Mouse (Mus musculus) limb, embryonic 11.5 days (tissue): ENCODE measurements around the gene Gpi1. TPM values are rescaled to one million over a fixed set of nuclear protein-coding genes. Genes with fewer than 3 reads are reported as not detected.

Experiments
- ATAC-seq: fragments of 200-750 bp; cut with Nextera tagmentation; 2 replicates; pipeline ENCODE4 v1.8.0; 2017; ENCODE audit warnings: low read depth; ENCODE audit not compliant: insufficient number of reproducible peaks, low FRiP score, low TSS enrichment
- DNase-seq: peaks from one replicate; pipeline ENCODE4 v3.0.0-alpha.2; 2015; ENCODE audit warnings: low spot score
- H3K27ac ChIP-seq: fragments of 300-500 bp; sonication (generic); replicated peaks from 2 replicates; pipeline ENCODE4 v1.5.1; 2014; ENCODE audit warnings: low read depth, mild to moderate bottlenecking, low read length
- H3K27me3 ChIP-seq: fragments of 300-500 bp; sonication (generic); 2 replicates; pipeline ENCODE4 v1.6.1; 2014; ENCODE audit warnings: mild to moderate bottlenecking, low read length, mixed read lengths; ENCODE audit not compliant: control insufficient read depth, insufficient read depth
- H3K36me3 ChIP-seq: fragments of 300-500 bp; sonication (generic); 2 replicates; pipeline ENCODE4 v1.6.1; 2014; ENCODE audit warnings: mild to moderate bottlenecking, low read length, moderate library complexity, mixed read lengths; ENCODE audit not compliant: control insufficient read depth, insufficient read depth
- H3K4me1 ChIP-seq: fragments of 300-500 bp; sonication (generic); 2 replicates; pipeline ENCODE4 v1.6.1; 2014; ENCODE audit warnings: low read length, mixed read lengths; ENCODE audit not compliant: control insufficient read depth, insufficient read depth
- H3K4me2 ChIP-seq: fragments of 300-500 bp; sonication (generic); 2 replicates; pipeline ENCODE4 v1.6.1; 2014; ENCODE audit warnings: low read depth, mild to moderate bottlenecking, moderate library complexity; ENCODE audit not compliant: severe bottlenecking
- H3K4me3 ChIP-seq: fragments of 300-500 bp; sonication (generic); 2 replicates; pipeline ENCODE4 v1.5.1; 2014; ENCODE audit warnings: low read depth, low read length
- H3K9ac ChIP-seq: fragments of 300-500 bp; sonication (generic); 2 replicates; pipeline ENCODE4 v1.6.1; 2014; ENCODE audit warnings: mild to moderate bottlenecking, low read length
- H3K9me3 ChIP-seq: fragments of 300-500 bp; sonication (generic); 2 replicates; pipeline ENCODE4 v1.6.1; 2016; ENCODE audit warnings: low read length; ENCODE audit not compliant: control insufficient read depth
- WGBS: fragments of 180-500 bp; shearing (Covaris S2); extraction: QIAGEN DNeasy Blood & Tissue Kit; methylation state at CpG from one replicate; pipeline ENCODE4 v1.1.7; 2014; 5-methylcytosine and 5-hydroxymethylcytosine counted together
- polyA plus RNA-seq: library from polyadenylated mRNA; unstranded; fragments of >200 nt; fragmentation: Nextera tagmentation; extraction: Ambion mirVana; gene quantifications from 2 replicates; pipeline ENCODE4 v1.2.1, GENCODE M21; 2014

Gpi1 gene
- polyA plus RNA-seq, 1 experiment from 2014 or later: 291 TPM

DNA sequence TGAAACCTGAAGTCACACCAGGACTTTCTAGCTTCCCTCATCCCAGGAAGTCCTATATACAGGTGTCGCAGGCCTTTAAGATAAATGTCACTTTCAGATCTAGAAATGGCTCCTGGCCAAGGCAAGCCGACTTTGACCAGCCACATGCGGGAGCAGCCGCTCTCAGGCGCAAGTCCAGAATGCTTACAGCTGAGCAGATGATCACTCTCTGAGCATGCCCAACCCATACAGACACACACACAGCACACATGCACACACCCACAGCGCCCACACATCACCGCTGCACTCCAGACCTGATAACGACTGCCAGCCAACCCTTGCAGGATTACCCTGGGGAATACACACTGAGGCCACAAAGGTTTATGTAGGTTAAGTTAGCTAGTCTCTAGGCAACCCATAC is 4.0 kb downstream of the Gpi1 start:
- ATAC-seq: no peak
- no peak overlapping the region for H3K4me3 ChIP-seq
- H3K36me3 ChIP-seq: peaks cover 37% of the 10 kb centered on the region

DNA sequence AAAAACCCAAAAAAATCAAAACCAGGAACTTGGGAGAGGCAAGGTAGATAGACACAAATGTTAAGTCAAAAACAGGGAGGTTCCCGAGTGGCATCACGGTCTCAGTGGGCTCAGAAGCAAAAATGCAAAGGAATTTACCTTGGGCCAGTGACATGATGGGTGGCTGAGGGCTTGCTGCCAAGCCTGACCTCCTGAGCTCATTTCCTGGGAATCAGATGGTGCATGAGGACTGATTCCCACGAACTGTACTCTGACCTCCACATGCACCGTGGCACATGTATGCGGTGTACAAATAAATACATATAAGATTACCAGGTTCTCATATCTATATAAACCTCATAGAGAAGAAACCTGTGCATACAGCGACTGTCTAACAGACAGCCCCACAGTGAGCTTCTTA is 5.8 kb downstream of the Gpi1 start:
- Histone ChIP-seq H3K4me1 (no peaks in the 10 kb centered on the region), H3K4me2 (no peak overlapping the region), H3K9ac (no peak overlapping the region), H3K9me3 (no peaks in the 10 kb centered on the region), H3K4me3 (no peak overlapping the region), H3K27me3 (no peaks in the 10 kb centered on the region), H3K27ac (no peak overlapping the region), H3K36me3 (peaks cover 46% of the 10 kb centered on the region)
- no peak for DNase-seq
- 91% methylated on average over 6 of the region's 6 CpGs for WGBS
- ATAC-seq: no peak

More for the DNA sequence above, 4.0 kb downstream of the Gpi1 start:
- H3K27me3 ChIP-seq: no peaks in the 10 kb centered on the region
- WGBS: 93% methylated on average over 8 of the region's 8 CpGs
- no peaks in the 10 kb centered on the region for H3K4me1 ChIP-seq
- DNase-seq: no peak
- no peaks in the 10 kb centered on the region for H3K9me3 ChIP-seq
- H3K9ac ChIP-seq: no peak overlapping the region
- no peak overlapping the region for H3K4me2 ChIP-seq
- no peak overlapping the region for H3K27ac ChIP-seq

DNA sequence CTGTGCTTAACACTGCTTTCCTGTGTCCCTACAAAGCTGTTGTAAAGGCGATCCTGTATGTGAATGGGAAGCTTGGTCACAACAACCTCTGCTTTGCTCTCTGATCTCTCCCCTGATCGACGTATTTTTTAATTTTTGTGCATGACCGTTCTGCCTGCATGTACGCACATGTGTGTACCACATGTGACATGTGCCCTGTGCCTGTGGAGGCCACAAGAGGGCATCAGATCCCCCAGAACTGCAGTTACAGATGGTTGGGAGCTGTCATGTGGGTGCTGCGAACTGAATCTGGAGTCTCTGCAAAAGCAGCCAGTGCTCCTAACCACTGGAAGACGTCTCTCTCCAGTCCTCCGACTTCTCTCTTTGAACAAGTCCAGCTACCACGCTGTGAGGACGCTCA is 7.8 kb downstream of the Gpi1 start:
- no peak for DNase-seq
- H3K4me2 ChIP-seq: no peak overlapping the region
- no peak overlapping the region for H3K27ac ChIP-seq
- peaks cover 56% of the 10 kb centered on the region for H3K36me3 ChIP-seq
- no peaks in the 10 kb centered on the region for H3K4me1 ChIP-seq
- H3K4me3 ChIP-seq: no peak overlapping the region
- no peak overlapping the region for H3K9ac ChIP-seq
- no peaks in the 10 kb centered on the region for H3K27me3 ChIP-seq
- WGBS: 92% methylated on average over 10 of the region's 10 CpGs
- no peak for ATAC-seq
- no peaks in the 10 kb centered on the region for H3K9me3 ChIP-seq

DNA sequence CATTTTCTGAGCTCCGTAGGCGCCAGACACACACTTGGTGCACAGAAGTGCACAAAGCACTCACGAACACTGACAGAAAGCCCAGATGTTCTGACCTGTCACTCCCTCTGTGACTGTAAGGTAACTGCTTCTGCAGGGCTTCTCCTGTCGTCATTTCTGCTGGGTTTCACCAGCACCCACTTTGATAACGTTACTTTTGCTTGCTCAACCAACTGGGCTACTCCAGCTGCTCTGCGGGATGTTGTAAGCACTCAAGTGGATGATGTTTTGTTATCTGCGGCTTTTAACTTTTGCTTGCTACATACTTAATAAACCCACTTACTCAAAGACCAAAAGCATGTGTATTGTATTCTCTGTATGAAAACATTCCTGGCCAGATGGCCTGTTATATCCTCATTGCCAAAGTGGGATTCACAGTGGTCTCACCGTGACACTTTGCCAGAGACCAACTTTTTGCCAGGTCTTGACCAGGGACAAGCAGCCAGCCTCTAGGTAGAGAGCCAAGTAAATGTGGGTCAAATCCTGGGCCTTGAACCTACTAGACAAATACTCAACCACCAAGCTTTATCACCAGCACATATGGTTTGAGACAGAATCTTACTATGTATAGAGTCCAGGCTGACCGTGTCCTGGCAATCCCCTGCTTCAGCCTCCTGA is 8.4 kb downstream of the Gpi1 start:
- no peaks in the 10 kb centered on the region for H3K9me3 ChIP-seq
- no peak overlapping the region for H3K27ac ChIP-seq
- no peak for ATAC-seq
- H3K27me3 ChIP-seq: no peaks in the 10 kb centered on the region
- 90% methylated on average over 9 of the region's 9 CpGs for WGBS
- no peak overlapping the region for H3K9ac ChIP-seq
- no peak overlapping the region for H3K4me2 ChIP-seq
- no peak overlapping the region for H3K4me3 ChIP-seq
- peaks cover 54% of the 10 kb centered on the region for H3K36me3 ChIP-seq
- H3K4me1 ChIP-seq: no peaks in the 10 kb centered on the region
- DNase-seq: no peak

DNA sequence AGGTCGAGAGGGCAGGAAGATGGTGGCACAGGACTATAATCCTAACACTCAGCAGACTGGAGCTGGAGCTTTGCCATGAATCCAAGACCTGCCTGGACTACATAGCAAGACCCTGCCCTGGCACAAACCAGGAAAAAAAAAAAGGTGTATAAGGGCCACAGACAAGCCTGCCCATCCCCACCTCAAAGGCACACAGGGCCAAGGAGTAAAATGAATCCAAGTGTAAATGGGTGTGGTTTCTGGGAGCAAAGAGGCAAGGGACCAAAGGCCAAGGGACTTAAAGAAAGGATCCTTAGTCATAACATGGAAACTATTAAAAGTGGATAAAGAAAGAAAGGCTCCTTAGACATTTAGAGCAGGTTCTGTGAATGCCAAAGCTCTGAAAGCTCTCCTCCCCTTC is 11.6 kb downstream of the Gpi1 start:
- no peak for ATAC-seq
- H3K4me1 ChIP-seq: no peaks in the 10 kb centered on the region
- no peak overlapping the region for H3K9ac ChIP-seq
- no peaks in the 10 kb centered on the region for H3K27me3 ChIP-seq
- no peak overlapping the region for H3K4me3 ChIP-seq
- H3K27ac ChIP-seq: no peak overlapping the region
- H3K36me3 ChIP-seq: peaks cover 47% of the 10 kb centered on the region
- WGBS: 85% methylated on average over 1 of the region's 1 CpGs
- no peak overlapping the region for H3K4me2 ChIP-seq
- H3K9me3 ChIP-seq: no peaks in the 10 kb centered on the region
- no peak for DNase-seq

DNA sequence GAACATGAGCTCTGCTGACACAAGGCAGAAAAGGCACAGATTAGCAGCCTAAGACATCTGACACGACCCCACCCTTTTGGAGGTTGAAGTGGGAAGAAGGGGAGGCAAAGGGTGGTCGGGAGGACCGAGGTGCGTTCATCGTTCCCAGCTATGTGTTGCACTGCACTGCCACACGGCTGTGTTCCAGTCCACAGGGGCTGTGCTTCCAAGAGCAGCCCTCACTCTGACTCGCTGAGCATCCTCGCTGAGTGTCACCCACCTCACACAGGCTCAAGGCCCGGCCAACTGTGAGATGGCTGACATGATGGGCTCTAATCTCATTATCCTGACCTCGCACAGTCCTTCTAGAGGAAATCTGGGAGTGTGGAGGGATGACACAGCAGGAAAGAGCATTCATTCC is 13.7 kb downstream of the Gpi1 start:
- Histone ChIP-seq H3K9me3 (no peaks in the 10 kb centered on the region), H3K27ac (no peak overlapping the region), H3K36me3 (peaks cover 37% of the 10 kb centered on the region), H3K4me2 (no peak overlapping the region), H3K9ac (no peak overlapping the region), H3K27me3 (no peaks in the 10 kb centered on the region), H3K4me3 (no peak overlapping the region), H3K4me1 (no peaks in the 10 kb centered on the region)
- DNase-seq (no peak), ATAC-seq (no peak)
- 95% methylated on average over 10 of the region's 10 CpGs for WGBS

DNA sequence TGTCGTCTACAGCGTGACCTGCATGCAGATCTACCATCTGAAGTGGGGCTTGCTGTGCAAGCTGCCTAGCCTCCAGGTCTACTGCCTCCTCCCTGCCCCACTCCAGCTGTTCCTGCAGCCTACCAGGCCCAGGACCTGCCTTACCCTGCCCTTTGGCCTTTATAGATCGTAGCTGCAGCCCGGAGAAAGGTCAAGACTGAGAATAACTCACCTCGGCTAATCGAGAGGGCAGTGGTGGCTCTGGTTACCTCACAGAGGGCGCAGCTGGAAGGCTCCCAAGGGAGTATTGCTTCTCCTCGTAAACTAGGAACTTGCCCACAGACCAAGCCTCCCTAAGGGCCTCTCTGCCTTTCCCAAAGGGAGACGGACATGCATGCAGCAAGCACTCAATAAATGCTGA is 14.7 kb downstream of the Gpi1 start:
- H3K9me3 ChIP-seq: no peaks in the 10 kb centered on the region
- WGBS: 84% methylated on average over 9 of the region's 9 CpGs
- peaks cover 32% of the 10 kb centered on the region for H3K36me3 ChIP-seq
- H3K4me2 ChIP-seq: no peak overlapping the region
- no peak overlapping the region for H3K4me3 ChIP-seq
- H3K4me1 ChIP-seq: no peaks in the 10 kb centered on the region
- H3K9ac ChIP-seq: no peak overlapping the region
- DNase-seq: no peak
- no peak overlapping the region for H3K27ac ChIP-seq
- no peak for ATAC-seq
- no peaks in the 10 kb centered on the region for H3K27me3 ChIP-seq

DNA sequence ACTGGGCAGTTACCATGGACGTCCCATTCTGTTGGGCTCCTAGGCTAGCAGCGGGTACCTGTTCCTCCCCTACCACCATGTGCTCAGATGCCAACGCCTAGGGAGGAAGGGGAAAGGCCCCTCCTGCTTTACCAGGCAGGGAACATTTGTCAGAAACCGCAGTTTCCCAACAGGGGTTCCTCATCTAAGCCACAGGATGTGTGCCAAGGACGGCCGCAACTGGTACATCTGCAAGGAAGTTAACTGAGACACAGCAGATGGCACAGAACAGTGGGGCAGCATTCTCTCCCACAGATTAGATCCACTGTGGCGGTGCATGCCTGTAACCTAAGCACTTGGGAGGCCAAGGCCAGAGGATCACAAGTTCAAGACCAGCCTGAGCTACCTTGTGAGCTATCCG is 15.5 kb downstream of the Gpi1 start:
- ATAC-seq (no peak), DNase-seq (no peak)
- no peak overlapping the region for H3K9ac ChIP-seq
- no peaks in the 10 kb centered on the region for H3K27me3 ChIP-seq
- H3K4me1 ChIP-seq: no peaks in the 10 kb centered on the region
- H3K4me2 ChIP-seq: no peak overlapping the region
- peaks cover 34% of the 10 kb centered on the region for H3K36me3 ChIP-seq
- 92% methylated on average over 8 of the region's 8 CpGs for WGBS
- no peak overlapping the region for H3K27ac ChIP-seq
- no peak overlapping the region for H3K4me3 ChIP-seq
- H3K9me3 ChIP-seq: no peaks in the 10 kb centered on the region

DNA sequence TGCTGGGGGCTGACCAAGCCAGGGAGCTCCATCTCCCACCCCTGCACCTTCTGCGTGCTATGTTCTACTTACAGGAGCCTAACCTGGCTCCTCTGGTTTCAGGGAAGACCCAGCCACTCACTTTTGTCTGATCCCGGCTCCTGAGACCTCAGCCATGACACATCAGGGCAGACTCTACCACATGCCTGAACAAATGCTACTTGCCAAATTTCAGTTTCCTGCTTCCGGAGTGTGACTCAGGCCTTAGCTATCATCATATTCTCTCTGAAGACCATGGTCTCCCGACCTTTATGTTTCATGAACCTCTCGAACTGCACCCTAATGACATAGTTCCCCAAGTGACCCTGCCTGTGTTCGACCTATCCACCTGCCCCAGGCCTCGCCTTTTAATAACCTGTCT is 16.9 kb downstream of the Gpi1 start:
- no peak overlapping the region for H3K4me2 ChIP-seq
- no peaks in the 10 kb centered on the region for H3K27me3 ChIP-seq
- H3K4me1 ChIP-seq: no peaks in the 10 kb centered on the region
- WGBS: 91% methylated on average over 7 of the region's 7 CpGs
- no peaks in the 10 kb centered on the region for H3K9me3 ChIP-seq
- H3K4me3 ChIP-seq: no peak overlapping the region
- no peak for DNase-seq
- H3K36me3 ChIP-seq: peaks cover 29% of the 10 kb centered on the region
- no peak overlapping the region for H3K9ac ChIP-seq
- ATAC-seq: no peak
- no peak overlapping the region for H3K27ac ChIP-seq
